Mouse (Mus musculus): ENCODE results near the gene Helz2. TPM values are rescaled to one million over a fixed set of nuclear protein-coding genes. Genes with fewer than 3 reads are reported as not detected.
"Not testable (repeated sequence)": the region's sequence is repeated elsewhere in the genome, so short reads cannot be mapped to it uniquely, and the experiment has no call there.

Gene Helz2
- total RNA-seq (2021): 1 to 10 TPM; 1.8 to 2.1 TPM
- long read RNA-seq, experiment 1, partial matches to known transcripts: 2 of 2 reads
- long read RNA-seq, experiment 1, other reads (novel, unspliced or antisense): 0 of 2 reads
- long read RNA-seq, experiment 2, partial matches to known transcripts: 1 of 1 reads
- long read RNA-seq, experiment 2, other reads (novel, unspliced or antisense): 0 of 1 reads

DNA sequence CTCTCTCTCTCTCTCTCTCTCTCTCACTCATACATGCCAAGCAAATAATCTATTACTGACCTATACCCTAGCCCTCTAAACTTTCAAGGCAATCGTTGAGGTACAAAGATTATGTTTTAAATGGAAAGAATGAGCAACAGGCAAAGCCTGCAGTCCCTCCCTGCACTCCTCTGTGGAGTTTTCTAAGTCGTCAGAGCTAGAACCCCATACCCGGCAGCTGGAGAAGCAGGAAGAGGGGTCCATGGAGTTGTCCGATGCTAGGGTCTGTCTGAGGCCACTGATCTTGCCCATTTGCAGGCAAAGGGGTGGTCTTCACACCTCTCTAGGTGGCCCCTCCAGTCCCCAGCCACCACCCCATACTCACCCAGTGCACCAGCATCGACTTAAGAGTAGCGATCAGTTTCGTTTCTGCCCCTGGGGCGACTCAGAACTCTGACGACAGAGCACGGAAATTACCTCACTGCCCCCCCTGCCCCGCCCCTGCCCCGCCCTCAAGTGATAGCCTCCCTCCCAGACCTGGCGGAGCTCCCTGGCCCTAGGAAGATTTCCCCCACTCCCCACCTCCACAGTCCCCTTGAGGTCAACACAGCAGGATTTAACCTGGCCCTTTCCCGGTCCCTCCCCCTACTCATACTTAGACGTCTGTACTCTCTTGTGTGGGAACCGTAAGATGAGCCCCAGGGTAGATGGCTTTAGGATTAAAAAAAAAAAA is at the start of gene Helz2:
Helz2 (minus strand) TSS at position 426 of the 712 bp plus-strand sequence.
- no peak for DNase-seq (ENCODE audit: low spot score in 2 of 2)
- intact Hi-C loops (cut with DNase I): no loop called here

DNA sequence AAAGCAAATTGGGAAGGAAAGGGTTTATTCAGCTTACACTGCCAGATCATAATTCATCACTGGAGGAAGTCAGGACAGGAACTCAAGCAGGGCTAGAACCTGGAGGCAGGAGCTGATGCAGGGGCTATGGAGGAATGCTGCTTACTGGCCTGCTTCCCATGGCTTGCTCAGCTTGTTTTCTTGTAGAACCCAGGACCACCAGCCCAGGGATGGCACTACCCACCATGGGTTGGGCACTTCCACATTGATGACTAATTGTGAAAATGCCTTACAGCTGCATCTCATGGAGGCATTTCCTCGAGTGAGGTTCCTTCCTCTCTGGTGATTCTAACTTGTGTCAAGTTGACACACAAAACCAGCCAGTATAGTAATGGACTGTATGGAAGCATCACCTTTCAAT is 49.1 kb upstream of the Helz2 start:
- intact Hi-C loops (cut with DNase I): no loop called here
- DNase-seq (ENCODE audit: low spot score in 2 of 2): no peak

DNA sequence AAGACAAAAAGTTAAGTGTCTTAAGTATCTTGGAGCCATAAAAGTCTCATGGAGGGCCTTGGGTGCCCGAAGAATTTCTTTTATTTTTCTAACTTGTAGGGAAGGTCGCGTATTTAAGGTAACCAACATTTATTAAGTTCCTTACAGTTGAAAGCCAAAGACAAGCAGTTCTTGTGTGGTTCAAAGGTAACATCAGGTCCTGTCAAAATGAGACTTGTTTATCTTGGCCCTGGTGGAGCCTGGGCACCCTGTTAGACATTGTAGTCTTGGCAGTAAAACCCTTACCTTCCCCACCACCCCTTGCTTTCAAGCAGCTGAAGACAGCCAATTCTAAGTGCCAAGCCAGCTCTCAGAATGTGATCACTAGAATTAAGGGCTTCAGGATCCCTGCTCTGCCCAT is 46.9 kb upstream of the Helz2 start:
- intact Hi-C loops (cut with DNase I): no loop called here
- DNase-seq (ENCODE audit: low spot score in 2 of 2): no peak

DNA sequence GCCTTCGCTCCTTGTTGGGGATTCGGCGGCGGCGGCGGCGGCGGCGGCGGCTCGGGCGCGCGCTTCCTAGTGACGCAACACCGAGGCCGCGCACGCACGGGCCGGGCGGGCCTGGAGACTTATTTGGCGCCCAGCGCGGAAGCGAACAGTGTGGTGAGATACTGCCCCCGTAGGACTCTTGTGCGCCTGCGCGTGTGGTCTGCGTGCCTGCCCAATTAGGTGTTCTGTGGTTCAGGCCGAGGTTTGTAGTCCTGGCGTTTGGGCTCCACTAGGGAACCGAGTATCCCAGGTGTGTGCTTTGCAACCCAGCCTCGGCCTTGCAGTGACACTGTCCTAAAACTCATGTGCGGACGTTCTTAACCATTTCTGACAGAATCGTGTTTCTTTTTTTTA is 46.1 kb upstream of the Helz2 start, which contains the start of gene Gmeb2:
Gmeb2 (minus strand) TSS at position 78 of the 393 bp plus-strand sequence.
- intact Hi-C loops (cut with DNase I): not testable (repeated sequence)
- peak; percentile 94 to 96 for DNase-seq (ENCODE audit: low spot score in 2 of 2)

DNA sequence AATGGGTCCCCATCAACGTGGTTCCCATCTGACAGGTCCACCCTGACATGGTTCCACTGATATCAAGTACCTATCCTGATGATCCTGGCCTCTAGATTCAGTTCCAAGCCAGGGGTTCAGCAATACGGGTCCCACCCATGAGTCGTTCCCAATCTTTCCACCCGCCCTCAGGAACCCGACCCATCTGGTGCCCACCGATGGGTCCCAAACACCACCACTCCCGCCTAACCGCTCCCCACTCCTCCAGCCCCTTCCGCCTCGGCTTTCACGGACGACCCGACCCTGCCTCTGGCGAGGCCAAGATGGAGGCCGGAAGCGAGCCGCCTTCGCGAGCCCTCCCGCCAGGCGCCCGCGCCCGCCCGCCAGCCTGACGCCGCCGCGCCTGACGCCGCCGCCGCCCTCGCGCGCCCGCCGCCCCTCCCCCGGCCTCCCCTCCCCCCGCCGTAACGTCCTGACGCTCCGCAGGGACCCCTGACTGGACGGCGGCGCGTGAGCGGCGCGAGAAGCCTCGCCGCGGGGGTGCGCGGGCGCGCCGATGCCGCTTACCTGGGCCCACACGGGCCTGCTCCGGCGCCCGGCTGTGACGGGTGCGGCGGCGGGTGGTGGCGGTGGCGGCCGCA is 45.6 kb upstream of the Helz2 start:
- peak; percentile 74 to 79 for DNase-seq (ENCODE audit: low spot score in 2 of 2)
- intact Hi-C loops (cut with DNase I): no loop called here

DNA sequence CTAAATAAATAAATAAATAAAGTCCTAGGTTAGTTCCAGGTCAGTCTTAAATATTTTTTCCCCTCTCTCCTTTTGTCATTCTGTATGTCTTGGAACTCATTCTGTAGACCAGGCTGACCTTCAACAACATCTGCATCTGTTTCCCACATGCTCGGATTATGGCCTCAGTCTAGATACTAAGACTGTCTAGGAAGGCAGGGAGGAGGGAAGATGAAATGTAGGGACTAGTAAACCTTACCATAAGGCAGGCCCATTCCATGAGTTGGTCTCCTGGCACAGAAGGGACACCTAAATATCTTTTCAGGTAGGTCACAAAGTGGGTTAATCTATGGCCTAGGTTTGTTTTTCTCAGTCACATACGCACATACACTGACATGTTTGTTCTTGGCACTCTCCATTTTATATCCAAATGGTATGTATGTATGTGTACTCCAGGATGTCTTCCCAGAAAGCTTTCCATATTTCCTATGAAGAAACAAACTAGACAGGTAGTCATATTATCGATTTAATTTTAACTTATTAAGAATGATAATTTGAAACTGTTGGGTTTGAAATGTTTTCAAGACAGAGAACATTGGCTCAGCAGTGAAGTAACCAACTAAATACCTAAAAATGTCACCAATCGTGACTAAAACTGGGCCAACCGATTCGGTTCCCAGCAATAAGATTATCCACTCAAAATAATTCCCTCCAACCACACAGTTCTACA is 45.0 kb upstream of the Helz2 start:
- peak in 1 of 2 experiments; percentile 30 for DNase-seq (ENCODE audit: low spot score in 2 of 2)
- intact Hi-C loops (cut with DNase I): no loop called here

DNA sequence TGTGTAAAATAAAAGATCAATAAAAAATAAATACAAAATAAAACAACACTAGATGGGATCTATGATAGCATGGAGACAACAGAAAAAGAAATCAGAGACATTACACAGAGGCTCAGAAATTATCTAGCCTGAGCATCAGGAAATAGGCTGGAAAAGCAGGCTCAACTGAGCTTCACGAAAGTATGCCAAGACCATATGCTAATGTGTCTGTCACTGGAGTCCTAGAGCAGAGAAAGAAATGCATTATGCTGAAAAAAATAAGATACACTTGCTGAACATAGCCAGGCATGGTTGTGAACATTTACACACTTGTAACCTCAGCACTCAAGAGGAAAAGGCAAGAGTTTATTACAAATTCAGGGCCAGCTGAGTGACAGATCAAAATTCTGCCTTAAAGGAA is 38.1 kb upstream of the Helz2 start:
- DNase-seq (ENCODE audit: low spot score in 2 of 2): no peak
- intact Hi-C loops (cut with DNase I): no loop called here

DNA sequence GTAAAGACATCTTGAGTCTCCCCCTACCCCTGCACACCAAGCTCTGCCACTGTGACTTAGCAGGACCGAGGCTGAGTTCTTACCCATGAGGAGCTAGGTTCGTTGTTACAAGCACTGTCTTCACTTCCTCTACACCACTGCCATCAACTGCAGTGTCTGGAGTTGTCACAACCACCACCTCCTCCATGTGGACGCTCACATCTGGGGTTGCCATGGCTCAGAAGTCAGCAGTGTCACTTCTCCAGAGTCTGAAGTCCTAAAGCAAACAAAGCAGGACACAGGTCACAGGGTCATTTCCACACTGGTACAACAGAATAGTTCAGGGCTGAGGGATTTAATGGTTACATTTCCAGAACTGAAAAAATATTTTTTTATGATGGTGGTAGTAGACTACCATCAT is 36.0 kb upstream of the Helz2 start:
- DNase-seq (ENCODE audit: low spot score in 2 of 2): no peak
- intact Hi-C loops (cut with DNase I): no loop called here

DNA sequence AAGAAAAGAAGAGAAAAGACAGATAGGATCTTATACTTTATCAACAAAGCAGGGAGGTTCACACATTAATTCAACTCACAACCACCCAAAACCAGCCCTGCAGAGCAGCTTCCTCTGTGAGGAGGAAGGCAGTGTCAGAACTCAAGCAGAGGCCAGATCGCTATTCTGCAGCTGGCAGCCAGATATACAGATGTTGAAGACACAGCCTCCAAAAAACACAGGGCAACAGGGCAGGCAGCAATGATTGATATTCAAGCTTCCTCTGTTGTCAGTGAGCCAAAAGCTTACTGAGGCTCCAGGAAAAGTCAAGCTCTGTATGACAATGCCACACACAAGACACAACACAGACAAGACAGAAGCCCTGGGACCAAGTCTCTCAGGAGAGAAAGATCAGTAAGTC is 34.9 kb upstream of the Helz2 start:
- intact Hi-C loops (cut with DNase I): no loop called here

DNA sequence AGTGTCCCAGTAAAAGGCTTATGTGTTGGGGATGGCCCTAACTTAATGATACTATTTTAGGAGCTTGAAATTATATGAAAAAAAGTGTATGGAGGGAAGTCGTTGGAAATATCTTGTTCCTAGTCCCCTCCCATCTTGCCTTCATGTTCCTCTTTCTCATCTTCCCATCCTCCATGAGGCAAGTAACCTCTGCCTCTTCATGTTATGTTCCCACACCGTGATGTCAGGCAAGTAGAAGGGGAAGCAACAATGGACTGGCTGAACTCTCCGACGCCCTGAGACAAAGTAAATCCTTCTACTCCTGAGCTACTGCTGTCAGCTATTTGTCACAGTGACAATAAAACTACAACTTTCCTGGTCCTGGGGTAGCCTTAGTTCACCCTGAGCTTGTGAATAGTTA is 32.8 kb upstream of the Helz2 start:
- DNase-seq (ENCODE audit: low spot score in 2 of 2): no peak
- intact Hi-C loops (cut with DNase I): no loop called here

More for the DNA sequence above, 34.9 kb upstream of the Helz2 start:
- DNase-seq (ENCODE audit: low spot score in 2 of 2): no peak

DNA sequence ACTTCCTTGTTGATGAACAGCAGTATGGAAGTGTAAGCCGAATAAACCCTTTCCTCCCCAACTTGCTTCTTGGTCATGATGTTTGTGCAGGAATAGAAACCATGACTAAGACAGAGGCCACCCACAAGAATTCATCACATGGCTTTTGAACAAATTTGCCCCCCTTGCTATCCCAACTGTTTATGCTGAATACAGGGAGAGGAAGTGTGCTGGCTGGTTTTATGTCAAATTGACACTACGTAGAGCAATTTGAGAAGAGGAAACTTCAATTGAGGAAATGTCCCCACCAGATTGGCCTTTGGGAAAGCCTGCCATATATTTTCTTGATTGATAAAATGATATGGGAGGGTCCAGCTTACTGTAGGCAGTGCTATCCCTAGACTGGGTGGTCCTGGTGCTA is 32.0 kb upstream of the Helz2 start:
- DNase-seq (ENCODE audit: low spot score in 2 of 2): no peak
- intact Hi-C loops (cut with DNase I): no loop called here

DNA sequence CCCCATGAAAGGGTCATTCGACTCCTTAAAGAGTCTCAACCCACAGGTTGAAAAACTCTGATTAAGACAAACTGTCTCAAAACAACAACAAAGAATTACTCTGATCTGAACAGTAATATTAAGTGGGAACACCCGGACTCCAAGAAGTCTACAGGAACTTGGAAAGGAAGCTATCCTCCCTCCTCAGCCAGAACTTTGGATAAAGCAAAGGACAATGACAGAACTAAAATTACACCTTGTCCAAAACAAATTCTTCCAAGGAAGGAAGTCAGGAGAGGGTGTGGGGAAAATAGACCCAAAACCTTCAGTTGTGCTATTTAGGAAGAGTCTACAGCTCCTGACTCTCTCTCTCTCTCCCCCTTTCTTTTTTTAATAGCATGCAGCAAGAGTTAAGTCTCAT is 30.3 kb upstream of the Helz2 start:
- intact Hi-C loops (cut with DNase I): no loop called here
- DNase-seq (ENCODE audit: low spot score in 2 of 2): no peak

DNA sequence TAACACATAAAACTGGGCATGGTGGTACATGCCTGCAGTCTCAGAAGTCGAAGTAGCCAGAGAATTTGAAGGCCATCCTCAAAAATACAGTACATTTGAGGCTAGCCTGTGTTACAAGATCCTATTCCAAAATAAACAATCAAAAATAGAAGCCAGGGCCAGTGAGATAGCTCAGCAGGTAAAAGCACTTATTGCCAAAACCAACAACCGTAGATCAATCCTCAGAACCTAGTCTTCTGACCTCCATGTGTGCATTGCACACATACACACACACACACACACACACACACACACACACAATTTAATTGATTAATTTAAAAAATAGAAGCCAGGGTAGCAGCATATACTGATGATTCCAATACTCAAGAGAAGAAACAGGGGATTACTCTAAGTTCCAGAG is 25.0 kb upstream of the Helz2 start:
- no peak for DNase-seq (ENCODE audit: low spot score in 2 of 2)

DNA sequence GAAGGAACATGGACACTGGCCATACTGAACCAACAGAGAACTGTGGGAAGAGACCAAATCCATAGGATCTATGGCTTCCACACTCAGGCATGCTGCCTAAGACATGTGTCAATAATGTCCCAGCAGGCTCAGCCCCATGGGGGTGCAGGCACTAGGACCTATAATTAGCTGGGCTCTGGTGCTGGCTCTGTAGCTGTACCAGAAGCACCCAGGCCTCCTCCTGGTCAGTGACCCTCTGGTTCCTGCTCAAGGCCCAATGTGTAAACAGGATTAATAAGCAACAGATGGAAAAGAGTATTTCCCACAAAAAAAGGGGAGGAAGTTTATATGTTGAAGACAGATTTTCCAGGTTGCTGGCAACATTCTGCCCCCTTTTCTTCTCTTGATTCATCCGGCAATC is 11.4 kb upstream of the Helz2 start:
- no peak for DNase-seq (ENCODE audit: low spot score in 2 of 2)
- intact Hi-C loops (cut with DNase I): no loop called here

More for the DNA sequence above, 25.0 kb upstream of the Helz2 start:
- intact Hi-C loops (cut with DNase I): no loop called here

DNA sequence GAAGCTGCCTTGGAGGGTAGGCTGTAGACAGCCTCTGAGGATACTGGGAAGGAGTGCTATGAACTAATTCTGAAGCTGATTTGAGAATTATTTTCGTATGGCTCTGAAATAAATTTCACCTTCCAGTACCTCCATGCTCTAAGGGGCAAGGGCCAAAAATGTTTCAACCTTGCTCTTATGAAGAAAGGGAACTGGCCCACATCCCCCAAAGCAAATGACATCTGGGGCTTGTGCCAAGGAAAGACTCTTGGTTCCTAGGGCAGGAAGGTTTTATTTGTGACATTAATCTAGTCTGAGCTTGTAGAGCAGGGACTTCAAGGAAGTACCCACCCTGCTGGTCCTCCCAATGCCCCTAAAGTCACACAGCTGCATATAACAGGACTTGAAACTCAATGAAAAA is 10.0 kb upstream of the Helz2 start:
- intact Hi-C loops (cut with DNase I): no loop called here
- DNase-seq (ENCODE audit: low spot score in 2 of 2): no peak

DNA sequence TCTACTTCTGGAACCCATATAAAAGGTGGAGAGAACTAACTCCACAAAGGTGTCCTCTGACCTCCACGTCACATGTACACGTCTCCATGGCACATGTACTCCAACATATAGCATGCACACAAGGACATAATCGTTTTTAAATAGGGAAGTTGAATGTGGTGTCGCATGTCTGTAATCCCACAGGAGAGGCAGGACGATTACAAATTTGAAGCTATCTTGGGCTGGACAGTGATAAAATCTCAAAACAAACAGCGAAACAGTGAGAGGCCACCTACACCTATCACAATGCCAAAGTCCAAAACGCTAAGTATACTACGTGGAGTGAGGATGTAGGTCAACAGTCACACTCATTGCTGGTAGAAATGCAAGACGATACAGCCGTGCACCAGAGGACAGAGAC is 7.4 kb upstream of the Helz2 start:
- DNase-seq (ENCODE audit: low spot score in 2 of 2): no peak
- intact Hi-C loops (cut with DNase I): no loop called here

DNA sequence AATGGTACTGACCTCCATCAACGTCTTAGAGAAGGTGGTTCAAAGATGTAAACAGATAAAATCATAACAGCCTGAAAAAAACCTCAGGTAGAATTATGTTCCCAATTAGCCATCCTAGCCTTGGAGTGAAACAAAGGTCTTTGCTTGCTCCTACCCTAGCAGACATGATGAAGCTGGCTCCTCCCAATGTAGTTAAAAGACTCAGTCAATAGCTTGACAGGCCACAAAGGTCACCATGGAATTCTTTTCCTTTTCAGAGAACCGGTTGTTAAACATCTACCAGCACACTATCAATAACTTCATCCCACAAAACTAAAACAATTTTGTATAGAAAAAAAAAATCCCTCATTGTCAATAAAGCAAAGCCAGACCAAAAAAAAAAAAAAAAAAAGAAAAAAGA is 3.2 kb upstream of the Helz2 start:
- DNase-seq (ENCODE audit: low spot score in 2 of 2): no peak
- intact Hi-C loops (cut with DNase I): no loop called here

DNA sequence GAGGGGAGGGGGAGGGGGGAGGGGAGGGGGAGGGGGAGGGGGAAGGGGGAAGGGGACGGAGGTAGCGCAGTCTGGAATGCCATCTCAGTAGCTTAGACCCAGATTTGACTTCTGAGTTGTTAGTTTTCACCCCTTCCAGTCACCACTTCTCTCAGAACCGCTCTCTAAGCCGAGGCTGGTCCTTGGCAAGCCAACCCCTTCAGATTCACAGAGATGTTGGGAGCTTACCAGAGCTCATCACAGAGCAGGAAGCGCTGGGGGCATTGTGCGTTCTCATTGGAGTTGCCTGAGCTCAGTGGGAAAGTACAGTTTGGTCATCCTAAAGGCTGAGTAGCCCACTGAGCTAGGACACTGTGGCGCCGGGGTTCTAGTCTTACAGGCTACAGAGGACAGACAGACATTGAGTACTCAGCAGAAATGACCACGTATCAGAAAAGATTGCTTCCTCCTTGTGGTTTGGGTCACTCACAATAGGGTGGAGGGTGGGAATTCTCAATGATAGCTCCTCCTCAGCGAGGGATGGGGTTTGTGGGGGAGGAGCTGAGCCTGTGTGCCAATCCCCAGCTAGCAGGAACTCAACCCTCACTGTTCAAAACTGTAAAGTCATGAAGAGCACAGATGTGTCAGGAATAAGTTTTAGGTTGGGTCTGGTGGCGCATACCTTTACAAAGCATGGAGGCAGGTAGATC is 2.0 kb upstream of the Helz2 start:
- no peak for DNase-seq (ENCODE audit: low spot score in 2 of 2)
- intact Hi-C loops (cut with DNase I): no loop called here

DNA sequence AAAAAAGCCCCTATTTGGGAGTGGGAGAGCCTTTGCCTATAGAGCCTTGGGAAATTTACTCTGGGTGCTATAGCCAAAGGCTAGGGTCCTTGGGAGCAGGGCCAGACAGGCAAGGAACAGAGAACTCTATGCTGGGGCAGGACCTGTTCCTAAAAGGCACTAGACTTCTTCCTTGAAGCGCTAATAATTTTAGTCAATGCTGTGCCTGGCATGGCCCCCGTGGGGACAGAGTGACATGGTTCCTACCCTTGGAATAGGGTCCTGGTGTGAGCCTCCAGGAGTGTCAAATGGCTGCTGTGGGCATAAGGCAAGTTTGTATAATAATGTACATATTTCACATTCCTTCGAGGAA is 463 bp upstream of the Helz2 start:
- DNase-seq (ENCODE audit: low spot score in 2 of 2): no peak
- intact Hi-C loops (cut with DNase I): no loop called here
